Mouse (Mus musculus): ENCODE results near the gene Bard1. TPM values are rescaled to one million over a fixed set of nuclear protein-coding genes. Genes with fewer than 3 reads are reported as not detected.

Gene Bard1
- polyA plus RNA-seq, 1 experiment from 2014 or later: 2.1 TPM

GRCm38 (mm10) chr1:71063885-71064492 is 39.0 kb downstream of the Bard1 start:
- H3K9ac ChIP-seq (ENCODE audit: low read length): no peak overlapping the region
- H3K36me3 ChIP-seq (ENCODE audit: control insufficient read depth, insufficient read depth): no peaks in the 10 kb centered on the region
- H3K27ac ChIP-seq (ENCODE audit: low read length): no peak overlapping the region
- ATAC-seq (replicated peaks; ENCODE audit: extremely low read depth, insufficient read depth, low FRiP score): no peak
- H3K4me3 ChIP-seq (ENCODE audit: low read length): no peak overlapping the region
- 96% methylated on average over 16 of the region's 16 CpGs for WGBS
- H3K4me1 ChIP-seq (ENCODE audit: control insufficient read depth, insufficient read depth, low read length): peaks cover 2% of the 10 kb centered on the region; the same call in 1 of the 2 replicates
- H3K27me3 ChIP-seq (ENCODE audit: control insufficient read depth, insufficient read depth, low read length): no peaks in the 10 kb centered on the region
- no peak overlapping the region for H3K4me2 ChIP-seq (ENCODE audit: low read depth, low read length)
- no peaks in the 10 kb centered on the region for H3K9me3 ChIP-seq (replicated peaks; ENCODE audit: control insufficient read depth, low read length)

GRCm38 (mm10) chr1:71056143-71056542 is 46.8 kb downstream of the Bard1 start:
- H3K4me1 ChIP-seq (ENCODE audit: control insufficient read depth, insufficient read depth, low read length): peaks cover 9% of the 10 kb centered on the region
- no peaks in the 10 kb centered on the region for H3K36me3 ChIP-seq (ENCODE audit: control insufficient read depth, insufficient read depth)
- H3K9me3 ChIP-seq (replicated peaks; ENCODE audit: control insufficient read depth, low read length): no peaks in the 10 kb centered on the region
- H3K4me2 ChIP-seq (ENCODE audit: low read depth, low read length): no peak overlapping the region
- H3K27me3 ChIP-seq (ENCODE audit: control insufficient read depth, insufficient read depth, low read length): no peaks in the 10 kb centered on the region
- no peak overlapping the region for H3K4me3 ChIP-seq (ENCODE audit: low read length)
- 33% methylated on average over 4 of the region's 4 CpGs for WGBS
- no peak overlapping the region for H3K9ac ChIP-seq (ENCODE audit: low read length)
- peak overlapping the region; percentile 77 for H3K27ac ChIP-seq (ENCODE audit: low read length)
- ATAC-seq (replicated peaks; ENCODE audit: extremely low read depth, insufficient read depth, low FRiP score): peak; percentile 72

GRCm38 (mm10) chr1:71055454-71055853 is 47.5 kb downstream of the Bard1 start:
- no peak for ATAC-seq (replicated peaks; ENCODE audit: extremely low read depth, insufficient read depth, low FRiP score)
- H3K36me3 ChIP-seq (ENCODE audit: control insufficient read depth, insufficient read depth): no peaks in the 10 kb centered on the region
- peaks cover 9% of the 10 kb centered on the region for H3K4me1 ChIP-seq (ENCODE audit: control insufficient read depth, insufficient read depth, low read length)
- no peaks in the 10 kb centered on the region for H3K9me3 ChIP-seq (replicated peaks; ENCODE audit: control insufficient read depth, low read length)
- 77% methylated on average over 1 of the region's 1 CpGs for WGBS
- 0 out of 2 replicates have a peak overlapping the region, but pooled peaks have one; percentile 23 for H3K27ac ChIP-seq (ENCODE audit: low read length)
- H3K9ac ChIP-seq (ENCODE audit: low read length): no peak overlapping the region
- H3K4me2 ChIP-seq (ENCODE audit: low read depth, low read length): no peak overlapping the region
- H3K4me3 ChIP-seq (ENCODE audit: low read length): no peak overlapping the region
- H3K27me3 ChIP-seq (ENCODE audit: control insufficient read depth, insufficient read depth, low read length): no peaks in the 10 kb centered on the region

GRCm38 (mm10) chr1:71052756-71053155 is 50.2 kb downstream of the Bard1 start:
- Histone ChIP-seq H3K27ac (ENCODE audit: low read length) (peak overlapping the region; percentile 31), H3K9me3 (replicated peaks; ENCODE audit: control insufficient read depth, low read length) (no peaks in the 10 kb centered on the region), H3K4me3 (ENCODE audit: low read length) (no peak overlapping the region), H3K36me3 (ENCODE audit: control insufficient read depth, insufficient read depth) (no peaks in the 10 kb centered on the region), H3K9ac (ENCODE audit: low read length) (no peak overlapping the region), H3K27me3 (ENCODE audit: control insufficient read depth, insufficient read depth, low read length) (no peaks in the 10 kb centered on the region), H3K4me2 (ENCODE audit: low read depth, low read length) (no peak overlapping the region), H3K4me1 (ENCODE audit: control insufficient read depth, insufficient read depth, low read length) (peaks cover 15% of the 10 kb centered on the region)
- 45% methylated on average over 2 of the region's 2 CpGs for WGBS
- ATAC-seq (replicated peaks; ENCODE audit: extremely low read depth, insufficient read depth, low FRiP score): no peak

- Histone ChIP-seq H3K9me3 (replicated peaks; ENCODE audit: control insufficient read depth, low read length) (no peaks in the 10 kb centered on the region), H3K4me1 (ENCODE audit: control insufficient read depth, insufficient read depth, low read length) (peaks cover 15% of the 10 kb centered on the region), H3K4me3 (ENCODE audit: low read length) (no peak overlapping the region), H3K27ac (ENCODE audit: low read length) (no peak overlapping the region; the same call in 1 of the 2 replicates), H3K9ac (ENCODE audit: low read length) (no peak overlapping the region), H3K4me2 (ENCODE audit: low read depth, low read length) (no peak overlapping the region), H3K36me3 (ENCODE audit: control insufficient read depth, insufficient read depth) (no peaks in the 10 kb centered on the region), H3K27me3 (ENCODE audit: control insufficient read depth, insufficient read depth, low read length) (no peaks in the 10 kb centered on the region)
- 54% methylated on average over 3 of the region's 3 CpGs for WGBS
- peak; percentile 59; the same call in 1 of the 2 replicates for ATAC-seq (replicated peaks; ENCODE audit: extremely low read depth, insufficient read depth, low FRiP score)
Observed at GRCm38 (mm10) chr1:71052252-71052651, 50.7 kb downstream of the Bard1 start.

- H3K4me3 ChIP-seq (ENCODE audit: low read length): no peak overlapping the region
- H3K4me2 ChIP-seq (ENCODE audit: low read depth, low read length): no peak overlapping the region
- WGBS: 69% methylated on average over 2 of the region's 2 CpGs
- H3K9ac ChIP-seq (ENCODE audit: low read length): no peak overlapping the region
- H3K27ac ChIP-seq (ENCODE audit: low read length): no peak overlapping the region
- no peak for ATAC-seq (replicated peaks; ENCODE audit: extremely low read depth, insufficient read depth, low FRiP score)
- H3K36me3 ChIP-seq (ENCODE audit: control insufficient read depth, insufficient read depth): peaks cover 4% of the 10 kb centered on the region; the same call in 1 of the 2 replicates
- peaks cover 4% of the 10 kb centered on the region for H3K4me1 ChIP-seq (ENCODE audit: control insufficient read depth, insufficient read depth, low read length)
- no peaks in the 10 kb centered on the region for H3K9me3 ChIP-seq (replicated peaks; ENCODE audit: control insufficient read depth, low read length)
- no peaks in the 10 kb centered on the region for H3K27me3 ChIP-seq (ENCODE audit: control insufficient read depth, insufficient read depth, low read length)
Observed at GRCm38 (mm10) chr1:71045141-71045540, 57.8 kb downstream of the Bard1 start.

- Histone ChIP-seq H3K4me1 (ENCODE audit: control insufficient read depth, insufficient read depth, low read length) (no peaks in the 10 kb centered on the region), H3K4me3 (ENCODE audit: low read length) (no peak overlapping the region), H3K27me3 (ENCODE audit: control insufficient read depth, insufficient read depth, low read length) (no peaks in the 10 kb centered on the region), H3K36me3 (ENCODE audit: control insufficient read depth, insufficient read depth) (peaks cover 4% of the 10 kb centered on the region; the same call in 1 of the 2 replicates), H3K9me3 (replicated peaks; ENCODE audit: control insufficient read depth, low read length) (no peaks in the 10 kb centered on the region), H3K9ac (ENCODE audit: low read length) (no peak overlapping the region), H3K27ac (ENCODE audit: low read length) (no peak overlapping the region), H3K4me2 (ENCODE audit: low read depth, low read length) (no peak overlapping the region)
- 96% methylated on average over 3 of the region's 3 CpGs for WGBS
- no peak for ATAC-seq (replicated peaks; ENCODE audit: extremely low read depth, insufficient read depth, low FRiP score)
Observed at GRCm38 (mm10) chr1:71043951-71044350, 59.0 kb downstream of the Bard1 start.

- Histone ChIP-seq H3K4me1 (ENCODE audit: control insufficient read depth, insufficient read depth, low read length) (no peaks in the 10 kb centered on the region), H3K27ac (ENCODE audit: low read length) (no peak overlapping the region), H3K9me3 (replicated peaks; ENCODE audit: control insufficient read depth, low read length) (no peaks in the 10 kb centered on the region), H3K4me3 (ENCODE audit: low read length) (no peak overlapping the region), H3K4me2 (ENCODE audit: low read depth, low read length) (no peak overlapping the region), H3K27me3 (ENCODE audit: control insufficient read depth, insufficient read depth, low read length) (no peaks in the 10 kb centered on the region), H3K36me3 (ENCODE audit: control insufficient read depth, insufficient read depth) (no peaks in the 10 kb centered on the region), H3K9ac (ENCODE audit: low read length) (no peak overlapping the region)
- WGBS: 71% methylated on average over 7 of the region's 7 CpGs
- ATAC-seq (replicated peaks; ENCODE audit: extremely low read depth, insufficient read depth, low FRiP score): no peak
Observed at GRCm38 (mm10) chr1:71036999-71037398, 65.9 kb downstream of the Bard1 start.

GRCm38 (mm10) chr1:71035565-71035964 is 67.4 kb downstream of the Bard1 start:
- Histone ChIP-seq H3K36me3 (ENCODE audit: control insufficient read depth, insufficient read depth) (no peaks in the 10 kb centered on the region), H3K27me3 (ENCODE audit: control insufficient read depth, insufficient read depth, low read length) (no peaks in the 10 kb centered on the region), H3K9ac (ENCODE audit: low read length) (no peak overlapping the region), H3K4me3 (ENCODE audit: low read length) (no peak overlapping the region), H3K4me1 (ENCODE audit: control insufficient read depth, insufficient read depth, low read length) (no peaks in the 10 kb centered on the region), H3K9me3 (replicated peaks; ENCODE audit: control insufficient read depth, low read length) (no peaks in the 10 kb centered on the region), H3K4me2 (ENCODE audit: low read depth, low read length) (no peak overlapping the region), H3K27ac (ENCODE audit: low read length) (no peak overlapping the region)
- ATAC-seq (replicated peaks; ENCODE audit: extremely low read depth, insufficient read depth, low FRiP score): no peak
- 40% methylated on average over 1 of the region's 1 CpGs for WGBS

Data from heart, embryonic 16.5 days (tissue).